Mouse (Mus musculus) neutrophil, adult 5-6 weeks (primary cell): ENCODE results near the gene Wasl. TPM values are rescaled to one million over a fixed set of nuclear protein-coding genes. Genes with fewer than 3 reads are reported as not detected.

Experiments
- ATAC-seq: fragments of 151-379, 151-347 bp; 2 replicates; pipeline ENCODE4 v1.8.0; 2017; ENCODE audit warnings: mild to moderate bottlenecking, moderate TSS enrichment; ENCODE audit not compliant: insufficient number of reproducible peaks, poor library complexity, low FRiP score, severe bottlenecking; ENCODE audit errors: extremely low read depth
- total RNA-seq: library from RNA; stranded (forward); fragments of 200-1000 nt; gene quantifications from 2 replicates; pipeline ENCODE4 v1.2.3, GENCODE M21; 2017

The Wasl gene
- total RNA-seq, 1 experiment from 2014 or later, result 19.8 TPM

DNA sequence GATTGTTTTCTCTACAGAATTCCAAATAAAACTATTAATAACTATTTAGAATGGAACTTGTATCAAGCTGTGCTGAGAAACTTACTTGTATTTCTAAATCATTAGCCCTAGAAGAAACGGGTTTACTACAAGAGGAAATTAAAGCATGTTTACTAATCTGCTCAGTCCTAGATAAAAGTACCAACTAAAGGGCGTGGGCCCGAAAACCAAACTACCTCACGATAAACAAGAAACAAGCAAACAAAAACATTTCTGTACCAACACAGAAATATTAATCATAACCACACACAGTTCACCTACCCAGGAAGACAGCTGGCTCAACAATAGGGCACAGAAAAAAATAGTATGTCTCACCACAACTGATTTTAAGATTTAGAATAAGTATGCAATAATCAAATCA is 16.4 kb downstream of the Wasl start:
- ATAC-seq, result no peak

DNA sequence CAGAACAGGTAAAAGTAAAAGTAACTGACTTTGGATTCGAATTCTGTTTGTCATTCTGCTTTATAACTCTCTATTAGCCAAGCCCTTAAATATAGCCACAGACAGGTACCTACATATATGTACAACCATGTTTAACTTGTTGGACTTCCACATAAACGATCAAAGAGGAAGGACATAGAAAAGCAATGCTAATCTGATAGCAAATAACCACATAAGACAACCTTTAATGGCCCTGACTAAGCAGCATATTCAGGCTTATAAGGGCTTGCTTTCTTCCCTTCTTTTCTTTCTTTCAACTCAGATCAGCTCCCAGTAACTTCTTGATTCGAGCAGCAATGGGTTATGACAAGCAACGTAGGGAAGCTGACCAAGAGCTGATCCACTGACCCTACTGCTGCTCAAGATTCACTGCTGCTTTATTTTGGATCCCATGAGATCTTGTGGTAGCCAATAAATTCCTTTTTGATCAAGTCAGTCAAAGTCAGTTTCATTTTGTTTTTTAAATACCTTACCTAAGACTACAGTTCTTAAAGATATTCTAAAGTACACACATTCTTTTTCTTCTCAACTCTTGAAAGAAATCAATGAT is 17.6 kb downstream of the Wasl start:
- ATAC-seq, result no peak

DNA sequence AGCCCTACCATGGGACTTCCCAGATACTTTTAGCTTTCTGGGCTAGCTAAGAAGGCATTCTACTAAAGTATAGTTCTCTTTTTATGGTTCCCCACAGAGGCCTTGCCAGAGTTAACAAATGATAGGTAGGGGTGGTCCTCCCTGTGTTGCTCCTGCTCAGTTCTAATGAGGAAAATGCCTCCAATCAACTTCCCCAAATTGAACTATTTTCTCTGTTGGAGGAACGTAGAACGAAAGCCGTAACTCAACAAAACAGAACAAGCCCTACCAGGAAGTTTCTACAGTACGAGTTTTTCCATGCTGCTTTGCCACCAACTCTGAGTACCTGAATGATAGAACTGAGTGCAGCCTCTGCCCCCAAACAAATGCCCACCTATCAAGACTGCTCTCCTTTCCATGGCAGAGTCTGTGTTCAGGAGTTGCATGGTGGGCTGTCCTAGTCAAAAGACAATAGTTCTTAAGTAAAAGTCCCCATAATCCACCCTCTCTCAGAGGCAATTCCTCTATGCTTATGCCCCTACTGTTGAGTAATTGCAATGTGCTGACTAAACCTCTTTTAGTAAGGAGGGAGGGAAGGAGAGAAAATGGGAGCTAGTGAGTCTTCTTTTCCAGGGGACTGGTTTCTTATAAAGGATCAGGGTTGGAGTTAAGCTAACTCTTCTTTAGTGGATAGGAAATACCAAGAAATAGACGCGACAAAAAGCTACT is 19.3 kb downstream of the Wasl start:
- peak; percentile 9; the same call in 1 of the 2 replicates for ATAC-seq

DNA sequence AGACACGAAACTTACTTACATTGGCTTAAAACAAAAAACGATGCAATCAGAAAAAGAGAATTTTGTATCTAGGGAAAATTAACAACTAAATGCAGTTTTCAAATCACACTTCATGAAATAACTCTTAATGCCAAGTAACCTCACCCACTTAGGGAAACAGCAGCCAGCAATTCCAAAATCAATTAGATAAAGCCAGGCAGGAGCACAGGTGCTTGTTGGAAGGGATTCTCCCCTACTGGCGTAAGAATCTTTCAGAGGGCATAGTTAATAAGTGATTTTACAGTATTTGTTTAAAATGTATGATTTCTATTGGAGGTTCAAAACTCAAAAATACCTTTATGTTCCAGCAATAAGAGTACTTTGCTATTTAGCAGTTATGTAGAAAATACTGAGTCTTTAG is 21.8 kb downstream of the Wasl start:
- no peak for ATAC-seq

DNA sequence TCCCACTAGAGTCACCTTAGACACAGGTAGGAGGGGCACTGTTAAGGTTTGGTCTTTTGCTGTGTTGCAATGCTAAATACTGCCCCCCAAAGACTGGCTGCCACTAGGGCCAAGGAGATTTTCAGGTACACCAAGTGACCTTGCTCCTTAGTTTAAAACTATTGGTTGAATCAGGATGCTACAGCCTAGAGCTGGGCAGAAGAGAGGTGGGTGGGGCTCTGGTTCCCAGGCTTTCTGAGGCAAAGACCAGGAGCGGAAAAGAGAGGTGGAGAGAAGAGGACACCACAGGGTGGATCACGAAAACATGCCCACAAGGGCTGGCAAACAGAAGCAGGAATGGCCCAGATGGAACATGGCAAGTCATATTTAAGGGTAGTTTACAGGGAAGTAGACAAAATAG is 22.6 kb downstream of the Wasl start:
- ATAC-seq, result no peak

DNA sequence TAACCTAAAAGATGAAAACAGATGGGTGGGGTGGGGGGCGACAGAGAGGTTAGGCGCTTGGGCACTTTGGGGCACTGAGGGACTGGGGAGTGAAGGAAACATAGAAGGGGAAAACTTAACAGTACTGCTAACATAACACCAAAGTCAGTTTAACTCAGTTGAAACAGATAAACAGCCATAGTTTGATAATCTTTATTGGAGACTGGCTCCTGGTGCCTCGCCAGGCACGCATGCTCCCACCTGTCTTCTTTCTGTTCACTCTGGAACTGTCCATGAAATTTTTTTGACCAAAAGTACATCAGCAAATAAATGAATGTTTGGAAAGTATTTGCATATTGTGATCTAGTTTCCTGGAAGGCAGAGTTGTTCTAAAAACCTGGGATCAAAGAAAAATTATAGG is 23.5 kb downstream of the Wasl start:
- ATAC-seq, result no peak

DNA sequence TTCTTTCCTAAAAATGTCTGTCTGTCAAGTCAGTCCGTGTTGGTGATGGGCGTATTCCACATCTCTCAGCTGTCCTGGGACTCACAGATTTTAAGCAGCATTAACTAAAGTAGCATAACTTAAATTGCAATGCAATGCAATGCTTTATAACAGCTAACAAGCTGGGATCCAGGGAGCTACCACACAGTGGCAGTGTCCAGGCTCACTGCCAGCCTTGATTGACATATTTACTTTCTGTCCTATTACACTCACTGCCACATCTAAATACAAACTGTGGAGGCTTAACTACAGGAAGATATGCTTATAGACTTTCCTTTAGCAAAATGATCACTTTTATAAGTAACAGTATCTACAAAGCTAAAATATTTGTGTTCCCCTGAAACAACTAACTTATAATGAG is 29.0 kb downstream of the Wasl start:
- ATAC-seq, result no peak

DNA sequence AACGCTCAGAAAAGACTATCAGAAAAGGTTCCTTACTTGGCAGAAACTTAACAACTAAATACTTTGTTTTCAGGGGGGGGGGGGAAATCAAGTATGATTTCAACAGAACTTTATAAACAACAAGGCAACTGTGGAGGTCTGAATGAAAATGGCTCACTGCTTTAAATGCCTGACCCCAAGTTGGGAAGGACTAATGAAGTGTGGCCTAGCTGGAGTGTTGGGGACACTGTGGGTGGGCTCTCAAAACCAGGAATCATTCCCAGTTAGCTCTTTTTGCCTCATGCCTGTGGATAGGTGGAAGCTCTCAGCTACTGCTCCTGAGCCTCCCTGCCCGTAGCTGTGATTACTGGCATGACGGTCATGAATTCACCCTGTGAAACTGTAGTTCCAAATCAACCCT is 30.7 kb downstream of the Wasl start:
- no peak for ATAC-seq

DNA sequence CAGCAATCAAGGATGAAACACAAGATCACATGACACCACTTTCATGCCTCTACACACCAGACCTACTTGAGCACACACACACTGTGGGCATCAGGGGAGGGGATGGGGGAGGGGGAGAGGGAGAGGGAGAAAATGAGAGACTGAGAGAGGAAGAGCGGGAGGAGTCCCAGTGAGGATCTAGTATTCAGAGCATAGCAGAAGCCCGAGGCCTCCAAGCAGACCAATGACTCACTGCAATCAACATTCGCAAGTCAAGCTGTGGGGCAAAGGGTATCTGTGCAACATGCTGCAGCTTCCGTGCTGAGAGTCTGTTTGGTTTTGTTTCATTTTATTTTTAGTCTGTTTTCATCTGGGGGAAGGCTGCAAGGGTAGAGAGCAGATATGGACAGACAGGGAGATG is 32.7 kb downstream of the Wasl start:
- no peak for ATAC-seq

DNA sequence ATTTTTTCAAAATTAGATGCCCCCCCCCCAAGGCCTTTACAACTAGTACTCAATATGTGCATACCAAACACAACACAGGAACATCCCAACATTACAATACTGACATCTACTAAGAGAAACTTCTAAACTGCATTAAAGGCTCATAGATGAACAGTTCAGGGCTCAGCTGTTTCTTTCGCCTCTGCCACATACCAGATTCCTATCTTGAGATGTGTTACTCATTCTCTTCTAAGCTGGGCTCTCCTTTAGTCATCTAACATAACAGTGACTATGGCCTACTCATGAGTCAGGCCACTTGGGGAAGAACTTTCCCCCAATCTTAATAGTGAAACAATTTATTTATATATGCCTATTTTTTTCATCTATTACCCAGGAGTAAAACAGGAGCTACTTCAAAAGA is 36.3 kb downstream of the Wasl start:
- ATAC-seq, result no peak

DNA sequence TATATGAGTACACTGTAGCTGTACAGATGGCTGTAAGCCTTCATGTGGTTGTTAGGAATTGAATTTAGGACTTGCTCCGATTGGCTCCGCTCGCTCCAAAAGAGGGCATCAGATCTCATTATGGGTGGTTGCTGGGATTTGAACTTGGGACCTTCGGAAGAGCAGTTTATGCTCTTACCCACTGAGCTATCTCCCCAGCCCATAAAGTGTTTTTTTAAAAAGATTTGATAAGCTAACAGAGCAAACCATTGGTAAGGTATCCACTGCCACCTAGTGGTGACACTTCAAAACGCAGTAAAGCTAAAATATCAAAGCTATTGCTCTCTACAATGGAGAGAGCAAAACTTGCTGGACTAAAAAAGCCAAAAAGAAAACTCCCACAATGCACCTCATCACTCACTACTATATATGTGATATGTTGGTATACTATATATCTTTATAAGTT is 37.2 kb downstream of the Wasl start:
- ATAC-seq, result peak; percentile 79

DNA sequence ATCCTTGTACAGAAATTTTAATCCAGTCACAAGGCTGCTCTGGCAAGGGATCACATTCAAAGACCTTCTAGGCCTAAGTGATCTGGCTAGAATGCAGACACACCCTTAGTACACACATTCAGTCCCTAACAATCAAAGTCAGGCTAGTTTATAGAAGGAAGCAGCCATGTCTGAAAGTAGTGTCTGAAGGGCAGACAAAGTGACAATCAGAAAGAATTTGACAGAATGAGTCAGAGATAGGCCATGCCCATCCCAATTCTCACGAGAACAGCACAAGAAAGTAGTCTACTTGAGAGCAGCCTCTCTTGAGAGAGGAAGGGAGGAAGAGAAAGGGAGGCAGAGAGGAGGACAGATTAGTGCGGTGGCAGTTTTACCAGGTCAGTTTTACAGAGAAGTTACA is 42.7 kb downstream of the Wasl start:
- ATAC-seq, result no peak

DNA sequence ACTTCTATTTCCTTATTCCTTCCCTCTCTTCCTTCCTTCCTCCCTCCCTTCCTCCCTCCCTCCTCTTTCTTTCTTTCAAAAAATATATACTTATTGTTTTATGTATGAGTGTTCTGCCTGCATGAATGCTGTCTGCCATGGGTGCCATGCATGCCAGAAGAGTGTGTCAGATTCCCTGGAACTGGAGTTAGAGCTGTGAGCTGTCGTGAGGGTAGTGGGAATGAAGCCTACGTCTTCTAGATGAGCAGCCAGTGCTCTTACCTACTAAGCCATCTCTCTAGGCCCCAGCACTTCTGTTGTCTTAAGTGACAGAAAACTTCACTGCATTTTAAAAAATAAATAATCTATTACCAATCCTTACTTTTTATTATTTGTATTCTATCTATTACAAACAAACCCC is 43.9 kb downstream of the Wasl start:
- ATAC-seq, result no peak

DNA sequence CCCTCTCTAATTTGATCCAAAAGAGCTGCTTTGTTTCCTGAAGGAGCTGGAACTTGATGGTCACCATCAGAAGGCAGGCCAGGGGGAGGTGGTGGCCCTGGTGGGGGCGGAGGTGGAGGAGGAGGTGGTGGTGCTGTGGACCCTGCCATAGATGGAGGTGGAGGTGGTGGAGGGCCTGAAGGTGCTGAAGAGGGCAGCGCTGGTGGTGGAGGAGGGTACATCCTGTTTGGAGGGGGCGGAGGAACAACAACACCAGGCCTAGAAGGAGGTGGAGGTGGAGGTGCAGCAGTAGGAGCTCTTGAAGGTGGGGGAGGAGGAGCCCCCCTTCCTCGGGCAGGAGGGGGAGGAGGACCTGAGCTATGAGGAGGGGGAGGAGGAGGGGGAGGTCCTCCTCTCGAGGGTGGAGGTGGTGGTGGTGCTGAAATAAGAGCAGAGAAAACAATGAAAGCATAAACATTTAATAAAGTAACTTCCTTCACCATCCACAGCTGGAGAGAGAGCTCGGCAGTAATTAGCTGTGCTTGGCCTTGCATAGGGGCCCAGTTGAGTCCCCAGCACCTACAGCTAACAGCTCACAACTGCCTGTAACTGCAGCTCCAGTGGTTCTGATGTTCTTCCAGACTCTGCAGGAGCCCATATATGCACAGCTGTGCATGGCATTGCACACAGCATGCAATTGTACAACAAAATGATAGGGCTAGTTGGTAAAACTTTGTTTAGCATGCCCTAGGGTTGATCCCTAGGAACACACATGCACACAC is 45.3 kb downstream of the Wasl start:
- no peak for ATAC-seq

DNA sequence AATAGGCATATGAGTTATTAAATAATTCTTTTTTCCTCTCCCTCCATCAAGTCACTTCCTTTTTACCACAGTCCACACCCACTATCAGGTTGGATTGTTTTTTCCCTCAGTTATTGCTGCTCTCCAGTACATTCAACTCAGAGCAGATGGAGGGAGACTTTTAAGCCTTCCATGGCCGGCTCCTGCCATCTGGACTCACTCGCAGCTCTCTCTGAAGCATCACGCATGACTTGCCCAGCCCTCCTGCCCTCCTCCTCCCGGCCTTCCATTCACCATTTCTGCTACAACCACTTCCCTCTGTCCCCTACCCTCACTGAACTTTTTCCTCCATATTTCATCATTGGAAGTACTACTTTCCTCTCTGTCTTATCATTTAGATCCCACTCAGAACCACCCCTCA is 48.1 kb downstream of the Wasl start:
- no peak for ATAC-seq

DNA sequence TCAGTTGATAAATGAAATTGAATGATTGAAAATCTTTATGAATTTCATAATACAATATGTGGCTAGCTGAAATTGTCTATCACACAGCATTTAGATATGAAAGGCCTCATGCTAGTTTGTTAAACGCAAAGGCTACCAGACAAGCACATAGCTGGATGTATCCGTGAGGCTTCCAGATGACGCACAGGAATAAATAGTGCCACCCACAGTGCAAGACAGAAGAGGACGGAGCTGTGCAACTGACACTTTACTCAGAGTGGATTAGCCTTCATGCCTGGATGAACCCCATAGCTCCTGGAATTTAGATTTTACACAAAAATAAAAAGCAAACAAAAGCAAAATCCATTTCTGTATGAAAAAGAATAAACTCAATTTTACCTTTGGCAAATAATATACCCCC is 50.9 kb downstream of the Wasl start:
- no peak for ATAC-seq

DNA sequence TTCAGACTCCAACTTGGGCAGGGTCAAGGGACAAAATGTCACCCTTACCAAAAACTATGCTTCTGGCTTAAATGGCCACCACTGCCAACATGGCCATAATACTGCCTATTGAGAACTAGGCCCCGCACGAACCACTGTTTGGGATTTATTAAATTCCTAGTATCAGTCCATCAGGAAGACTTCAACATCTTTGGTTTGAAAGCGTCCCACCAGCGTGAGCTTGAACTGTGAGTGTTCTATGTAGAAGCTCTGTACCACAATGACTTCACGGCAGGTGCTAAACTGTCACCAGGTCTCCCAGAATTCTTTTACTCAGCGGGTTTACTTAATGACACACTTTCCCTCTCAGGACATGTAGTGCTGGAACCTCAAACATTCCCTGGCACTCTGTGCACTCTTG is 51.5 kb downstream of the Wasl start:
- ATAC-seq, result no peak

DNA sequence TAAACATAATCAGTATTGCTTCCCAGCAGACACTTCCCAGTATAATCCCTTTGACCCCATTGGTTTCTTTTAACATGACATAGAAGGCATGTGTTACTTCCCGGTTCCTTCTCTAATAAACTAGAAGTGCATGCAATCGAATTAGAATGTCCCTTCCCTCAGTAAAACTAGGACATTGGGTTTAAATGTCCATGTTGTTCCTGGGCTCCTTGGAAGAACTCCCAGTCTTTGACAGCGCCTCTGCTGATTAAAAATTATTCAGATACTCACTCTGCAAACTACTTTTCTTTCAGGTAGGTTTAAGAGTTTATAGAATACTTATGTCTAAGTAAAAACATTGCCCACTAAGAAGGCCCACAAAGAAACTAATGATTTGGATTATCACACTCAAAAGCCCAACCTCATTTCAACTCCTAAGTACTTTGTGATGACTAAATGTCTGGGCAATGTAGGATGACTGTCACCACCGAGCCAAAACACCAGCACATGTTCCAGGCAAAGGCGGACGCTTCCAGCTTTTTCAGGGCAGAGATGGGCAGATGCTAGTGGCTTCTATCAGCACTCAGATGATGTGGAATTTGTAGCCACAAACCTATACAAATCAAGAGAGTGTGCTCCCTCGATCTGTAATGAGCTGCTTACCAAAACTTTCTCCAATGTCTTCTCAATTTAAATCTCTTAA is 52.6 kb downstream of the Wasl start:
- no peak for ATAC-seq

DNA sequence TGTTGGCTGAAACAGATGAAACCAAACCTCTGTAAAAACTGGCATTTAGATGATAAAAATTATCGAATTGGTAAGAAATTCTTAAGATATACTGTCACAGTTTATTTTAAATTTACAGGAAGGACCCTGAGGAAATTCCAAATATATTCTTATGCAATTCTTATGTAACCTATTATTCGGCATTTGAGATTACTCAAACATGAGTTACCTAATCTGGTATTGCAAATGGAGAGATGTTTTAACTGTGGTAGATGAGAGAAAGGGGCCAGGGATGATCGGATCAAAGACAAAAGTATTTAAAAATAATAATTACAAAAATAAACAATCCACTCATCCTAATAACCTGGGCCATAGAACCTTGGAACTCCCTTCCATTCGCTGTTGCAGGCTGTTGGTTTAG is 54.5 kb downstream of the Wasl start:
- ATAC-seq, result no peak

DNA sequence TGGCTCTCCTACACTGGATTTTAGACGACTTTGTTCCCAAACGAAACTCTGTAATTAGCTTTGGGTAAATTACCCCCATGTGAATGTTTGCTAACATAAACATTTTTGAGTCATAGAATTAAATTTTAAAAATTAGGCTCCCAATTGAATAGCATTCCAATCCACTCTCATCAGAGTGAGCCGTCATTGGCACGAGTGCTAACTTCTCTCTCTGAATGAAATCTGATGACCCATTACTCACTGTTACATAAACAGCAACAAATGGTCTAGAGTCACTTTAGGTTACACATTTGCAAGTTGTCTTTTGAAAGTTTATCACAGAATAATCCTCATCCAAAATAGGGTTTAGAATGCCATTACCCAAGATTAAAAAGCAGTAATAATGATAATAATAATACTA is 55.3 kb downstream of the Wasl start:
- ATAC-seq, result no peak
